Mouse (Mus musculus): ENCODE measurements around the gene Plvap. TPM values are rescaled to one million over a fixed set of nuclear protein-coding genes. Genes with fewer than 3 reads are reported as not detected.

Gene Plvap
- polyA plus RNA-seq, 1 experiment, result 329 TPM

DNA sequence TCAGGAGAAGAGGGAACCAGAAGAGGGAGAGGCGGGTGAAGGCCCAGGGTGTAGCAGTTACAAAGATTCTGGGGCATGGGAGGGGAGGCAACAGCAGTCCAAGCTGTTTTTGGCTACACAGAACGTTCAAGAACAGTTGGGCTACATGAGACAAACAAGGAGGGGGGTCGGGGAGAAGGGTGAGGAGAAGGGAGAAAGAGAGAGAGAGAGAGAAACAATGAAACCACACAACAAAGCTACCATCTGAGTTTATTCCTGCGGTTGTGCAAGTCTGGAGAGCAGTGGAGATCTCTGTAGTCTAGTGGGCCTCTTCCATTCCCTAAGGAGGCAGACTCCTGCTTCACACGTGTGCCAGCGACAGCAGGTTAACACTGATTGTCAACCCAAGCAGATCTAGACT is 42.4 kb upstream of the Plvap start:
- 69% methylated on average over 6 of the region's 6 CpGs for WGBS
- H3K4me1 ChIP-seq (ENCODE audit: control insufficient read depth, insufficient read depth, insufficient read length, low read length), result 0 out of 2 replicates have a peak, but pooled peaks cover 7% of the 10 kb centered on the region
- no peak overlapping the region for H3K4me3 ChIP-seq (ENCODE audit: low read depth, low read length)
- H3K27ac ChIP-seq (ENCODE audit: insufficient read depth, low read depth, low read length), result no peak overlapping the region
- no peak for TF ChIP-seq POLR2A (IDR thresholded peaks at IDR 0.05; ENCODE audit: low read depth, low read length)
- peaks cover 14% of the 10 kb centered on the region; the same call in 1 of the 2 replicates for H3K27me3 ChIP-seq (ENCODE audit: control insufficient read depth, insufficient read depth, low read length)
- no peaks in the 10 kb centered on the region for H3K36me3 ChIP-seq (ENCODE audit: control insufficient read depth, insufficient read depth, low read length)

DNA sequence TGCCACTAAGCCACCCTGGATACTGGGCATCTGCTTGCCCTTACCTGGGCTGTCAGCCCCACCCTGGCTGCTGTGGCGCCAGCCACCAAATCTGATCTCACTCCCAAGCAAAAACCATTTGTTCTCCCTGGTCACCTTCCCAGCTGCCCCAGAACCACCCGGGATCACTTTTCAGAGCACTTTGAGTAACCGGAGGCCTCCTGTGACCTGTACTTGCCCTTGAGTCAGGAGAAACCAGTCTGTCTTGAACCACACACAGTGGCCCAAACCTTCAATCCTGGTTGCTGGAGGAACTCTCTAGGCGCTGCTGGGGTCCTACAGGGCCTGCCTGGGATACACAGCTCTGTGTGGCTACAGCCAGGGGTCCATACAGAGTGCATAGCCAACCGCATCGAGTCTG is 41.2 kb upstream of the Plvap start:
- H3K27ac ChIP-seq (ENCODE audit: insufficient read depth, low read depth, low read length), result no peak overlapping the region
- 54% methylated on average over 6 of the region's 6 CpGs for WGBS

DNA sequence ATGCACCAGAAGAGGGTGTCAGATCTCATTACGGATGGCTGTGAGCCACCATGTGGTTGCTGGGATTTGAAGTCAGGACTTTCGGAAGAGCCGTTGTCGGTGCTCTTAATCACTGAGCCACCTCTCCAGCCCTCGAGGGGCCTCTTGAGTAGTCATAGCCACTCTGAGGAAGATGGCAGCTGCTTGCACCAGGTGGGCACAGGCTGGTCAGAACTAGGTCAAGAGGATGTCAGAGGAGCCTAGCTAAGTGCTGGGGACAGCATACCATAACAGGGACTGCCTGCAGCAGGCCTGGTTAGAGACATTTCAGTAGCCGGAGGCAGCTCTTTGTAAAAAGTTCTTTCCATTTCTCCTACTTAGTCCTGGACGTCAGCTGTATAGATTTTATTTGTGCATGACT is 39.2 kb upstream of the Plvap start:
- H3K4me3 ChIP-seq (ENCODE audit: low read depth, low read length), result no peak overlapping the region
- H3K27ac ChIP-seq (ENCODE audit: insufficient read depth, low read depth, low read length), result no peak overlapping the region
- TF ChIP-seq POLR2A (IDR thresholded peaks at IDR 0.05; ENCODE audit: low read depth, low read length) (no peak), CTCF (IDR thresholded peaks at IDR 0.05; ENCODE audit: extremely low read depth, insufficient read length, insufficient replicate concordance, low read depth, low read length) (no peak)
- H3K36me3 ChIP-seq (ENCODE audit: control insufficient read depth, insufficient read depth, low read length), result peaks cover 26% of the 10 kb centered on the region
- H3K4me1 ChIP-seq (ENCODE audit: control insufficient read depth, insufficient read depth, insufficient read length, low read length), result no peaks in the 10 kb centered on the region
- no peaks in the 10 kb centered on the region for H3K27me3 ChIP-seq (ENCODE audit: control insufficient read depth, insufficient read depth, low read length)
- 74% methylated on average over 7 of the region's 7 CpGs for WGBS

More for the DNA sequence above, 41.2 kb upstream of the Plvap start:
- Histone ChIP-seq H3K36me3 (ENCODE audit: control insufficient read depth, insufficient read depth, low read length) (peaks cover 9% of the 10 kb centered on the region), H3K27me3 (ENCODE audit: control insufficient read depth, insufficient read depth, low read length) (peaks cover 2% of the 10 kb centered on the region; the same call in 1 of the 2 replicates), H3K4me3 (ENCODE audit: low read depth, low read length) (no peak overlapping the region), H3K4me1 (ENCODE audit: control insufficient read depth, insufficient read depth, insufficient read length, low read length) (no peaks in the 10 kb centered on the region)
- TF ChIP-seq POLR2A (IDR thresholded peaks at IDR 0.05; ENCODE audit: low read depth, low read length) (no peak), CTCF (IDR thresholded peaks at IDR 0.05; ENCODE audit: extremely low read depth, insufficient read length, insufficient replicate concordance, low read depth, low read length) (no peak)

DNA sequence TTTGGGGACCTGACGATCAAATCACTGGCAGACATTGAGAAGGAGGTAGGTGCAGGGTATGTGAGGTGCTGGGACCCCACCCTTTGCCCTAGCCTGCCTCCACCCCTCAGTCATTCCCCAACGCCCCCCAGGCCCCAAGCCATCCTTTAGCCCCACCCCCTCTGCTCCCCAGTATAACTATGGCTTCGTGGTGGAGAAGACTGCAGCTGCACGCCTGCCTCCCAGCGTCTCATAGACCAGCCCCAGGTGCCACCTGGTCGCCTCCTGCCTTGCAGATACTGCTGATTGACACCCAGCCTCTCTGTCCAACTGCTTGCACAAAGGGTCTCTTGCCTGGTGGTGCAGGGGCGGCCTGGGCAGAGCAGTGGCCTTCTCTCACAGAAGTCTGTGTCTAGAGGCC is 36.0 kb upstream of the Plvap start:
- 88% methylated on average over 7 of the region's 7 CpGs for WGBS
- Histone ChIP-seq H3K36me3 (ENCODE audit: control insufficient read depth, insufficient read depth, low read length) (peaks cover 32% of the 10 kb centered on the region), H3K4me3 (ENCODE audit: low read depth, low read length) (no peak overlapping the region), H3K27ac (ENCODE audit: insufficient read depth, low read depth, low read length) (no peak overlapping the region), H3K4me1 (ENCODE audit: control insufficient read depth, insufficient read depth, insufficient read length, low read length) (peaks cover 9% of the 10 kb centered on the region), H3K27me3 (ENCODE audit: control insufficient read depth, insufficient read depth, low read length) (no peaks in the 10 kb centered on the region)
- TF ChIP-seq CTCF (IDR thresholded peaks at IDR 0.05; ENCODE audit: extremely low read depth, insufficient read length, insufficient replicate concordance, low read depth, low read length), result no peak
- TF ChIP-seq POLR2A (IDR thresholded peaks at IDR 0.05; ENCODE audit: low read depth, low read length), result no peak

DNA sequence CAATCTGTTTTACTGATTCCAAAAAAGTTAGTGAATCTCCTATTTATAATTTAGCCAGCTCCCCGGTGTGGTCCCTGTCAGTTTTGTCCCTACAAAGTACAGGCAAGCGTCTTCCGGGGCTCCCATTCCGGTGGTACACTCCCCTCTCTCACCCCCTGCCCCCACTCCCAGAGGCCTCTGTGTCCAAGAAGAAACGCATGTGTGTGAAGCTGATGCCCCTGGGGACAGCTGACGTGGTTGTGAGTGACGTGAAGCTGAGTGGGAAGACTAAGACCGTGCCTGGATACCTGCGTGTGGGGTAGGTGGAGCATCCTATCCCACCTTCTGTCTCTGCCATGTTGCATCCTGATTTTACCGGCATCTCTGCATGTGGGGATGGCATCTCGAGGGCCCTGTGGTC is 33.5 kb upstream of the Plvap start:
- WGBS, result 94% methylated on average over 11 of the region's 11 CpGs
- TF ChIP-seq CTCF (IDR thresholded peaks at IDR 0.05; ENCODE audit: extremely low read depth, insufficient read length, insufficient replicate concordance, low read depth, low read length), result no peak
- TF ChIP-seq POLR2A (IDR thresholded peaks at IDR 0.05; ENCODE audit: low read depth, low read length), result no peak
- no peaks in the 10 kb centered on the region for H3K27me3 ChIP-seq (ENCODE audit: control insufficient read depth, insufficient read depth, low read length)
- H3K27ac ChIP-seq (ENCODE audit: insufficient read depth, low read depth, low read length), result no peak overlapping the region
- H3K36me3 ChIP-seq (ENCODE audit: control insufficient read depth, insufficient read depth, low read length), result peaks cover 32% of the 10 kb centered on the region
- H3K4me3 ChIP-seq (ENCODE audit: low read depth, low read length), result no peak overlapping the region
- peaks cover 9% of the 10 kb centered on the region for H3K4me1 ChIP-seq (ENCODE audit: control insufficient read depth, insufficient read depth, insufficient read length, low read length)

DNA sequence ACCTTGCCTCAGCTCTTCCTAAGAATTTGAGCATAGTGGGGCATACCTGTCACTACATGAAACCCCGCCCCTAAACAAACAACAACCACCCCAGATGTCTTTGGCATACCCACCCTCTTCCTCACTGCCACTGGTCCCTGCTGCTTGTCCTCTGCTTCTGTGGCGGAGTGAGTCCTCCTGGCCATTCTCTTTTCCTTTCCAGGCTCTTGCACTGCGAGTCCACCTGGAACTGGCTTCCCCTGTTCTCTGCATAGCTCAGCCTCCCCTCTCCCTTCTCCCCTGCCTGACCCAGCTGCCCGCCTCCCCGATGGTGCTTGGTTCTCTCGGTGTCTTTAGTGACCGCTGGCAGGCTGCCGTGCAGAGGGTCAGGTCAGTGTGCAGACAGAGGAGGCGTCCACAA is 32.2 kb upstream of the Plvap start:
- TF ChIP-seq CTCF (IDR thresholded peaks at IDR 0.05; ENCODE audit: extremely low read depth, insufficient read length, insufficient replicate concordance, low read depth, low read length) (no peak), POLR2A (IDR thresholded peaks at IDR 0.05; ENCODE audit: low read depth, low read length) (no peak)
- 81% methylated on average over 9 of the region's 9 CpGs for WGBS
- H3K27me3 ChIP-seq (ENCODE audit: control insufficient read depth, insufficient read depth, low read length), result no peaks in the 10 kb centered on the region
- peaks cover 9% of the 10 kb centered on the region for H3K4me1 ChIP-seq (ENCODE audit: control insufficient read depth, insufficient read depth, insufficient read length, low read length)
- no peak overlapping the region for H3K27ac ChIP-seq (ENCODE audit: insufficient read depth, low read depth, low read length)
- H3K36me3 ChIP-seq (ENCODE audit: control insufficient read depth, insufficient read depth, low read length), result peaks cover 31% of the 10 kb centered on the region
- H3K4me3 ChIP-seq (ENCODE audit: low read depth, low read length), result peak overlapping the region; percentile 82

DNA sequence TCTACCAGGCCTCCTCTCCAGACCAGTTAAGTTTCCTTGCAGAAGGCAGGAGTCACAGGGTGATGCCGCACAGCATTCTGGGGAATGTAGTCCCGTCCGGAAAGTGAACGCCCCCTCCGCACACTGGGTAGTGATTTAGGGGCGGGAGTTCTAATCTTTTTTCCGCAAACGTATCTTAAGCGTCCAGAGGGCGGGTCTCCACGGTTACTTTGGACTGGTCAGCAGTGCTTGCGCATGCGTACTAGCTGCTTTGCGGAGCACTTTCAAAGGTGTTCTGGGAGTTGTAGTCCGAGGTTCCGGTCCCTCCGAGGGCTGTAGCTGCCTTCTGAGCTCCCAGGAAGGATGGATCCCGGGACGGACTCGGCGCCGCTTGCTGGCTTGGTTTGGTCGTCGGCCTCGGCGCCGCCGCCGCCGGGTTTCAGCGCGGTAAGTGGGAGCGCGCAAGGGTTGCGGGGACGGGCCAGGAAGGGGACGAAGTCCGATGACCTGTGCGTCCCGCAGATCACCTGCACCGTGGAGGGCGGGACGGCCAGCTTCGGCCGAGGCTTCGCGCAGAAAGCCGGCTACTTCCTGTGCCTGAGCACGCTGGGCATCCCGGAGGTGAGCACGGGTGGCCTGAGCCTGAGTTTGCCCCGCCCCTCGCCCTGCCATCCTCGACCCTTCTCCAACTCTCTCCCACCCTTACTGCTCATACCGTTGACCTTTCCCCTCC is 31.2 kb upstream of the Plvap start, which contains the start of gene Mvb12a:
Gene Mvb12a, plus strand, starts transcription at position 291 of the 712 bp plus-strand sequence.
- H3K27me3 ChIP-seq (ENCODE audit: control insufficient read depth, insufficient read depth, low read length), result no peaks in the 10 kb centered on the region
- under 1% methylated on average over 55 of the region's 55 CpGs for WGBS

More for the DNA sequence above, 31.2 kb upstream of the Plvap start, which contains the start of gene Mvb12a:
- H3K4me3 ChIP-seq (ENCODE audit: low read depth, low read length), result peak within 1 kb of the TSS; percentile 82
- H3K36me3 ChIP-seq (ENCODE audit: control insufficient read depth, insufficient read depth, low read length), result peaks cover 23% of the 10 kb centered on the region
- peak within 1 kb of the TSS; percentile 76 for H3K27ac ChIP-seq (ENCODE audit: insufficient read depth, low read depth, low read length)
- TF ChIP-seq POLR2A (IDR thresholded peaks at IDR 0.05; ENCODE audit: low read depth, low read length) (peak; percentile 65; the same call in 1 of the 2 replicates), CTCF (IDR thresholded peaks at IDR 0.05; ENCODE audit: extremely low read depth, insufficient read length, insufficient replicate concordance, low read depth, low read length) (no peak)
- peaks cover 9% of the 10 kb centered on the region for H3K4me1 ChIP-seq (ENCODE audit: control insufficient read depth, insufficient read depth, insufficient read length, low read length)
